8 mouse cellular contexts compared by ENCODE assay signal in genomic region chr2:136891951-136892371, GRCm38 (mm10). TPM values are rescaled to one million over a fixed set of nuclear protein-coding genes. Genes with fewer than 3 reads are reported as not detected.
A peak's percentile ranks its signal among the peaks of the same experiment; 100 is the strongest.
DNase-seq lines count a peak whose midpoint lies in the region; ATAC-seq and TF ChIP-seq lines count a peak whose summit lies in the region.

No protein-coding gene starts in this region.

- TF ChIP-seq CTCF in gastrocnemius, adult 2 months (IDR thresholded peaks at IDR 0.05) = no peak
- TF ChIP-seq CTCF in hindbrain, postnatal 0 days (IDR thresholded peaks at IDR 0.05; ENCODE audit: low read depth) = peak; percentile 30; the same call in 1 of the 2 replicates
- TF ChIP-seq CTCF in left cerebral cortex, adult 2 months (IDR thresholded peaks at IDR 0.05) = no peak

- intact Hi-C loops in gastrocnemius, adult 2 months (cut with DNase I) = loop anchor here (2.0 kb wide), 1 partner anchor 223 kb away; no protein-coding TSS in a partner anchor
- intact Hi-C loops in left cerebral cortex, adult 2 months (cut with DNase I) = loop anchor here (2.0 to 5.0 kb wide), 2 partner anchors 179 to 225 kb away; partner anchors contain the start of genes Jag1 and Snap25

- H3K9me3 ChIP-seq in hindbrain, postnatal 0 days (ENCODE audit: low read length) = no peaks in the 10 kb centered on the region

- H3K36me3 ChIP-seq in hindbrain, postnatal 0 days (ENCODE audit: insufficient read depth, low read length) = no peaks in the 10 kb centered on the region

- H3K27me3 ChIP-seq in hindbrain, postnatal 0 days (ENCODE audit: insufficient read depth, low read length) = no peaks in the 10 kb centered on the region

- H3K9ac ChIP-seq in hindbrain, postnatal 0 days (replicated peaks; ENCODE audit: low read length) = peak overlapping the region; percentile 48

- peak; percentile 80 for ATAC-seq in common myeloid progenitor, adult 5-6 weeks (replicated peaks; ENCODE audit: low read depth, poor library complexity, severe bottlenecking)
- peak; percentile 85 for ATAC-seq in hindbrain, postnatal 0 days
- peak; percentile 78 for ATAC-seq in megakaryocyte, adult 5-6 weeks (ENCODE audit: poor library complexity, severe bottlenecking)

- no peaks in the 10 kb centered on the region for H3K4me1 ChIP-seq in hindbrain, postnatal 0 days (ENCODE audit: insufficient read depth, low read length)

- H3K4me3 ChIP-seq in gastrocnemius, adult 2 months = peak overlapping the region; percentile 76
- peak overlapping the region; percentile 64 for H3K4me3 ChIP-seq in hindbrain, postnatal 0 days (ENCODE audit: low read length)
- H3K4me3 ChIP-seq in left cerebral cortex, adult 2 months = peak overlapping the region; percentile 80

- WGBS in hindbrain, postnatal 0 days = under 1% methylated on average over 23 of the region's 23 CpGs

- peak; percentile 97 for DNase-seq in ZHBTc4 (ENCODE audit: low read depth, low spot score)
- peak; percentile 95 for DNase-seq in gastrocnemius, adult 2 months
- DNase-seq in hindbrain, postnatal 0 days (ENCODE audit: low spot score) = peak; percentile 99
- peak; percentile 94 to 96 for DNase-seq in left cerebral cortex, adult 2 months (ENCODE audit: extremely low spot score in 1 of 2, low spot score in 2 of 2)
- DNase-seq in right cerebral cortex, adult 2 months (ENCODE audit: low spot score in 2 of 2) = peak; percentile 98 to 99
- peak; percentile 94 for DNase-seq in urinary bladder, postnatal 14 days (ENCODE audit: low spot score)

- H3K4me2 ChIP-seq in hindbrain, postnatal 0 days (ENCODE audit: low read depth, low read length) = peak overlapping the region; percentile 58

- H3K27ac ChIP-seq in gastrocnemius, adult 2 months = peak overlapping the region; percentile 90
- peak overlapping the region; percentile 97 for H3K27ac ChIP-seq in hindbrain, postnatal 0 days
- H3K27ac ChIP-seq in left cerebral cortex, adult 2 months = peak overlapping the region; percentile 98

RNA-seq across cellular contexts. Expression of gene AL731706.1, which starts 0.8 kb away (rescaled TPM):
- total RNA-seq in common myeloid progenitor, adult 5-6 weeks (2017) = 11.4 and 17.4 TPM in 2 replicates
- 10 to 100 TPM; 22.5 to 28.0 TPM for total RNA-seq in gastrocnemius, adult 2 months (2021)
- 8.3 and 14.2 TPM in 2 replicates for total RNA-seq in hindbrain, postnatal 0 days (2014; rRNA removed)
- 19.4 and 20.6 TPM in 2 replicates for polyA plus RNA-seq in hindbrain, postnatal 0 days (2015; fragmentation: Nextera tagmentation; extraction: Ambion mirVana)
- total RNA-seq in left cerebral cortex, adult 2 months (2021) = 10 to 100 TPM; 18.4 to 22.8 TPM
- 8.2 and 9.1 TPM in 2 replicates for total RNA-seq in megakaryocyte, adult 5-6 weeks (2015)
- 15.7 and 18.2 TPM in 2 replicates for total RNA-seq in megakaryocyte, adult 5-6 weeks (2017)

RNA-seq across cellular contexts. Expression of gene Mkks, which starts 0.8 kb away (rescaled TPM):
- 4.1 and 11.1 TPM in 2 replicates for total RNA-seq in common myeloid progenitor, adult 5-6 weeks (2017)
- 10 to 100 TPM; 33.5 to 38.2 TPM for total RNA-seq in gastrocnemius, adult 2 months (2021)
- total RNA-seq in hindbrain, postnatal 0 days (2014; rRNA removed) = 6.4 and 9.4 TPM in 2 replicates
- 6.4 and 10.5 TPM in 2 replicates for polyA plus RNA-seq in hindbrain, postnatal 0 days (2015; fragmentation: Nextera tagmentation; extraction: Ambion mirVana)
- 10 to 100 TPM; 22.0 to 27.1 TPM for total RNA-seq in left cerebral cortex, adult 2 months (2021)
- 22.0 and 25.6 TPM in 2 replicates for total RNA-seq in megakaryocyte, adult 5-6 weeks (2015)
- 4.8 and 5.9 TPM in 2 replicates for total RNA-seq in megakaryocyte, adult 5-6 weeks (2017)

RNA-seq across cellular contexts. Expression of gene Slx4ip, which starts 0.9 kb away (rescaled TPM):
- 6.5 and 8.2 TPM in 2 replicates for total RNA-seq in common myeloid progenitor, adult 5-6 weeks (2017)
- 1 to 10 TPM; 2.6 to 4.8 TPM for total RNA-seq in gastrocnemius, adult 2 months (2021)
- total RNA-seq in hindbrain, postnatal 0 days (2014; rRNA removed) = 7.0 and 7.3 TPM in 2 replicates
- 8.1 TPM in 2 replicates for polyA plus RNA-seq in hindbrain, postnatal 0 days (2015; fragmentation: Nextera tagmentation; extraction: Ambion mirVana)
- 1 to 10 TPM; 8.2 to 8.3 TPM for total RNA-seq in left cerebral cortex, adult 2 months (2021)
- 6.1 and 8.5 TPM in 2 replicates for total RNA-seq in megakaryocyte, adult 5-6 weeks (2015)
- total RNA-seq in megakaryocyte, adult 5-6 weeks (2017) = 3.2 and 4.3 TPM in 2 replicates

RNA-seq across cellular contexts. Expression of gene AL731706.2, which starts 6.5 kb away (rescaled TPM):
- total RNA-seq in common myeloid progenitor, adult 5-6 weeks (2017) = not detected in 2 replicates
- total RNA-seq in gastrocnemius, adult 2 months (2021) = 10 to 100 TPM; 15.3 to 37.8 TPM
- not detected in 2 replicates for total RNA-seq in hindbrain, postnatal 0 days (2014; rRNA removed)
- 18.2 and 21.4 TPM in 2 replicates for polyA plus RNA-seq in hindbrain, postnatal 0 days (2015; fragmentation: Nextera tagmentation; extraction: Ambion mirVana)
- 10 to 100 TPM in 1 of 2 experiments, 1 to 10 TPM in 1; 9.6 to 10.8 TPM for total RNA-seq in left cerebral cortex, adult 2 months (2021)
- total RNA-seq in megakaryocyte, adult 5-6 weeks (2015) = 35.9 and 57.9 TPM in 2 replicates
- not detected in 2 replicates for total RNA-seq in megakaryocyte, adult 5-6 weeks (2017)

Comparison
In these comparisons a context has a peak if more than half of its experiments do, and no peak if none do; other contexts are left out.
1. Peak in every context shown above with its lines: DNase-seq, ATAC-seq, H3K4me3 ChIP-seq and H3K27ac ChIP-seq.